Mouse (Mus musculus): ENCODE results near the gene Cabcoco1.

Gene Cabcoco1

DNA sequence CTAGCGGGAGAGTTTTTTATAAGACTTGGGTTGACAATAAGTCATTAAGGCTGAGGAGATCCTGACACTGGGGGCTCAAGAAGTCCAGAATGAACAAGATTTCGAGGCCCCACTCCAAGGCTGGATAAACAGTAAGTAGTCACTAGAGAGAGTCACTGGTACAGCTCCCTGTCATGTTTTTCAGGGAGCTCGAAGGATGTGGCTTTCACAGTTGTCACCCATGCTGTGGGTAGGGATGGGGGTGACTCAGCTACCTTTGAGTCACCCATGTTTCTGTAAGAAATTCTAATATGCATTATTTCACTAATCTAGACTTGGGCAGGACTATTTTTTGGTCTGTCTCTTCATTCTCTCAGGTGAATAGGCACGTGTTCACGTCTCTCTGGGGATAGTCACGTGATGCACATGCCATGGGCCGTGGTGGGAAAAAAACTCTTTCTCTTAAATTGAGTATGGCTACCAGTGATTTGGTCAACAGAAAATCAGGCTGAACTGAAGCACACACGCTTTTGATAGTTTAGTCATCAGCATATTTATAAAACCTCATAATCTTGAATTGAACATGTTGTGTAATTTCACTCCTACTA lies 29.2 kb downstream of the Cabcoco1 start:
- in situ Hi-C loops (cut with MboI, MseI) = no loop called here

DNA sequence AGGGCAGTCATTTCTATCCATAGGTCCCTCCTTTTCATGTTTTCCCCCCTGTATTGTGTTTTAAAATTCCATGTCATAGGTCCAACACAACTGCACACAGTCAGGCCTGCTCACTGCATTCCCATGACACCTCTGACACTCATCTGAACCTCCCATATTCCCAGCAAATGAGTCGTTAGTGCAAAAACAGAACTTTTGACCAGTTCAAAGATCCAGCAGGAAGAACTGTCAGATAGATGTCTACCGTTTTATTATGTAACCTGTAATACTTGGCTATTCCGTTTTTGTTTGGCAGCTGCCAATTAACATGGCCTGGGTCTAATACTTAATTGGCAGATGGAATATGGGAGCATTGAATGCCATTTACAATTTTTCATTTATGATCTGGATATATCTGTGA lies 34.0 kb downstream of the Cabcoco1 start:
- in situ Hi-C loops (cut with MboI, MseI) = no loop called here

- in situ Hi-C loops (cut with MboI, MseI) = no loop called here
Measured at GRCm38 (mm10) chr10:68506242-68506641, 35.5 kb downstream of the Cabcoco1 start.

DNA sequence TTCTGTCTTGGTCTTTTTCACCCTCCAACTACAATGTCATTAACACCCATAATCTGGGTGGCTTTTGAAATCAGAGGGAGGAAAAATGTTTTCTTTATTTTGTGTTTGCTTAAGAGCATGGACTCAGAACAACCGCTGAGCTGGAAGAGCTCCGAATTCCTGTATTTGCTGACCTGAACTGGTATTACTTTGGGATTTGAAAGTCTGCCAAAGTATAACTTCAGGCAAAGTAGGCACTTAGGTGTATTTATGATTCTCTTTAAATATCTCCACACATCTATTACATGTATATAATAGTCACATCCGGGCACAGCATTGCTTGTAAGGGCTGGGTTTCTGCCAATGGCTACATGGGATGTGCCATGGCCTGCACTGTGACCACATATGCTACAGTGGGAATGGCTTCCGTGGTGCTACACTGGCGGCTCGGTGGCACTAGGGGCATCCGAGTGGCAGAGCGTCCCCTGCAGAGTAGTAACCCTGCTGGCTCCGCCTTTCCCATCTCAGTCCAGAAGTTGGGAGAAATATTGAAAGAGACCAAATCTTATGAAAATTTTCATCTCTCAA lies 37.0 kb downstream of the Cabcoco1 start:
- in situ Hi-C loops (cut with MboI, MseI) = no loop called here

DNA sequence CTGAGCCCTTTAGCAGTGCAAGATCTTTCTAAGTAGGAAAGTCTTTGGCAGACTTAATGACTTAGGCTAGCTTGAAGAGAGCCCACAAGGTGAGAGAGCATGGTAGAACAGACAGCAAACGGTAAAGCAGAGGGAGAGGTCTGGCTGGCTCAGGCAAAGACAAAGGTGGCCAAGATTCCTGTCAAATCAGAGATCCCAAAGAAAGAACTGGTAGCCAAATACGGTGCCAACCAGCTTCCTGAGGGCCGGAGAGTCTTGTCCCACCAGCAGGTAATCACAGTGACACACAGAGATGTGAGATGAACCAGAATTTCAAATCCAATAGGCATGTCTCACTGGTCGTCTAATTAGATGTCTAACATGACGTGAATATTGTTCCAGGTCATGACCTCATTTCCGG lies 40.6 kb downstream of the Cabcoco1 start:
- in situ Hi-C loops (cut with MboI, MseI) = no loop called here

- in situ Hi-C loops (cut with MboI, MseI) = loop anchor here (10.0 kb wide), 1 partner anchor 270 kb away; no protein-coding TSS in a partner anchor
Measured at GRCm38 (mm10) chr10:68495246-68495645, 46.5 kb downstream of the Cabcoco1 start.

DNA sequence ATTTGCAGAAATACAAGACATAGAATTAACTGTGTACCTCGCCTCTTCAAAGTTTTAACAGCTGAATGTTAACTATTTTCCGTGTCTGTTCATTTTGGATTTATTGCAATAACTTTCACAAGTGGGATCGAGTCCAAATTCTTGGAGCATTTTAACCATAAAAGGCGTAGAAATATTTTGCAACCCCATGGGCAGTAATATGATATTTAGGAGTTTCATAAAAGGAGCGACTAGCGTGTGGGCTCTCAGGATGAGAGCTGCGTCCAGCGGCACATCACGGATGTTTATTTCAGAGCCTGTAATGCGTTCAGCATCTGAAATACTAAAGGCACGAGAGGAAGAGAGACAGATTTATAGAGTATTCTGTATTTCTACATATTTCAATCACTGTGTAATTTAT lies 50.1 kb downstream of the Cabcoco1 start:
- in situ Hi-C loops (cut with MboI, MseI) = loop anchor here (10.0 kb wide), 1 partner anchor 273 kb away; no protein-coding TSS in a partner anchor

- in situ Hi-C loops (cut with MboI, MseI) = loop anchor here (10.0 kb wide), 1 partner anchor 274 kb away; no protein-coding TSS in a partner anchor
Measured at GRCm38 (mm10) chr10:68490781-68491180, 50.9 kb downstream of the Cabcoco1 start.

- in situ Hi-C loops (cut with MboI, MseI) = no loop called here
Measured at GRCm38 (mm10) chr10:68472799-68473198, 68.9 kb downstream of the Cabcoco1 start.

DNA sequence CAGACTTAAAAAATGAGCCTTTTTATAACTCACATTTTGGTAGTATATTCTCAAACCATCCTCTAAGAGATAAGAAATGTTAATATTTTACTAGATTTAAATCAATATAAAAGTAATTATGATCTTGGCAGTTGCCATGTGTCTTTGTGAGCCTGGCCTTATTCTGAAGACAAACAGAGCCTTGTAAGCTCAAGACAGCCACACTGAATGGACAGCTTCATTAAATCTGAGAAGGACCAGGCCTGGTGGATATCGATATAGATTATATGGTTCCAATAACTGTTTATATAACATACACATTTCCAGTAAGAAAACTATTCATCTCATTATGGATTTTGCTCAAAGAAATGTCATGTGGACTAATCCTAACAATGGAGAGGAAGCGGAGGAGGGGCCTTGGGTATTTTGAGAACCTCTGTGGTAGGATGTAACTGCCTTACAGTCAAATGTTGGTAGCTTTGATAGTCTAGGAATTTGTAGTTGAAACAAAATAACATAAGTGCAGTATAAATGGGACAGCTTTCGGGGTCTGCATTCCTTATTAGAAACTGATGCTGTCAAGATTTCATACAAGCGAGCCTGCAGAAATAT lies 75.9 kb downstream of the Cabcoco1 start:
- in situ Hi-C loops (cut with MboI, MseI) = no loop called here

- in situ Hi-C loops (cut with MboI, MseI) = no loop called here
Measured at GRCm38 (mm10) chr10:68464943-68465342, 76.8 kb downstream of the Cabcoco1 start.

DNA sequence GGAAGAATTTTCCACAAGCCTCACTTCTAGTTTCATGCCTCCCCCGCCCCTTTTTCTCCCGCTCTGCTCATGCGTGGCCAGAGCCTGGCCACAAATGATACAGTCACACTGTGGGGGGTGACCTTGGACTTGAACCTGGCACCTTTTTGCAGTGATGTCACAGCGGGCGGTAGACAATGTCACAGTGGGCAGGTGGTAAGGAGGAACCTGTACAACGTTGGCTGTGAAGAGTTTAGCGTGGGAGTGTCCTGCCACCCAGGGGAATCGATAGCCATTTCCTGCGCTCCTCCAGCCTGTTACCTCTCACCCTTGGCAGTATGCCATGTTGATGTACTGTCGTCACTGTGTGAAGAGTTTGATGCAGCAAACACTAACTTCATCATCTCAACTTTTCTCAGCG lies 81.9 kb downstream of the Cabcoco1 start:
- in situ Hi-C loops (cut with MboI, MseI) = no loop called here

DNA sequence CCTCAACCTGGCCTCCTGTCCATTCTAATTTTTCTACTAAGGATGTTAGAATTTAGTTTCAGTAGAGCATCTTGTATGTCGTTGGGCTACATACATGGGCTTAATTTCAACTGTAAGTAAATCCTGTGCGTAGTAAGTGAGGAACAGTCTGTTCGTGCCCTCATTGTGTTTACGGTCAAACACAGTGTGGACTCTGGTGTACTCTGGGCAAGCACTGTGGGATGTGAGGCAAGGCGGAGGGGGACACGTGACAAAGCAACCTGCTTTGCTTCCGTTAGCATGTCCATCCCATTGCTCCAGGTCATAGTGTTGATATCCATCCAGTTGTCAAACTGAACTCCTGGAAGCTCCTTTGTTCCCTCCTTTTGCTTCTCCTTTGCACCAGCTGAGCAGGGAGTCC lies 84.7 kb downstream of the Cabcoco1 start:
- in situ Hi-C loops (cut with MboI, MseI) = no loop called here

DNA sequence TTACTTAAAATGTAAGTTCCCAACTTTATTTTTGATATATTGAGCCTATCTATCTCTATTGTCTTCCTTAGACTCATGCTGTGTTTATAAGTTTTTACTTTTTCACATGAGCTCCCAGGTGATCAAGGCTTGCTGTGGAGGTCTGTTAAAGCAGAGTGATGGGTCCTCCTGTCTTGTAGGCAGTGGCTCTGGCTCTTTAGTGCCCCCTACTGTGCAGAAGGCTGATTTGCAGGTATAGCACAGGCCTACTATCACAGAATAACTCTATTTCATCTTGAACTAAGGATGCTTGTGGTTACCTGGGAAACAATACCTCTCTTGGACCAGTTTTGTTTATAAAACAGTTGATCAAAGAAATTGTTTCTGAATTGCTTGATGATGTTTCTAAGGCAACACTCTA lies 87.2 kb downstream of the Cabcoco1 start:
- in situ Hi-C loops (cut with MboI, MseI) = no loop called here

GRCm38 (mm10) chr10:68446797-68447125 lies 94.9 kb downstream of the Cabcoco1 start:
- in situ Hi-C loops (cut with MboI, MseI) = no loop called here

DNA sequence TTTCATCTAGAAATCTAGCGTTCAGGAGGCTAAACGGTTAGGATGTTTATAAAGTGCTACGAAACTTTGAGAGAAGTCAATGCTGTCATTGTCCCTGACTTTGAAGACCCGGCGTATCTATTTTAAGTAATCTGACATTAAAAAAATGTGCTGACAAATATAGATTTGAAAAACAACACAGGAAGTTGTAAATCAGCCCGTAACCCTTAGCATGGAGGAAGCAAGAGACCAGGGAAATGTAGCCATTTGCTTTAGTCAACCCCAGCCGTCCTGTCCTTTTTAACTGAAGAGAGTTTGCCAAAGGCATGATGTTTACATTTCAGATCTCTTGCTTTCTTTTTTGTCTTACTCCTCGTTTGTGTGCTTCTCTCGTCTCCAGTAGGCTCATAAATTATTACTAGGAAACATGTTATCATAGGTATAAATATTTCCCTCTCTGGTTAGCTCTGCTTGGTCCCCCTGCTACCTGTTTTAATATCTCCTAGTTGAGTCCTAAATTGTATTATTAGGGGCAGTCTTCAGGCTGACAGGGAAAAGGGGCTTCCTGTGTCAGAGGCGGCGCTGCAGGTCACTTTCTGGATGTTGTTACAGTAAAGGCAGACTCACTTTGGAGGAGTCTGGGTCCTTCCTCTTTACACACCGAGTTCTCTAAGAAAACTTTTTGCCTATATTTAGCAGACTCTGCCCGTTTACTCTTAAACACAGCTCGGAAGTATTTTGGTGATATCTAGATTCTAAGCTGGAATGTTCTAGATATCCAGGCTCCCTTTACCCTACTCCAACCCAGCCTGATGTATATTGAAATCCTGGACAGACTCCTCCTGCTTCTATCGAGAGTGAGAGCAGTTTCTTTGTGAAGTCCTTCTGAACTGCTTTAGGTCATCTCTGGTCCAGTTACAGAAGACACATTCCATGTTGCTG lies 95.6 kb downstream of the Cabcoco1 start:
- in situ Hi-C loops (cut with MboI, MseI) = no loop called here

DNA sequence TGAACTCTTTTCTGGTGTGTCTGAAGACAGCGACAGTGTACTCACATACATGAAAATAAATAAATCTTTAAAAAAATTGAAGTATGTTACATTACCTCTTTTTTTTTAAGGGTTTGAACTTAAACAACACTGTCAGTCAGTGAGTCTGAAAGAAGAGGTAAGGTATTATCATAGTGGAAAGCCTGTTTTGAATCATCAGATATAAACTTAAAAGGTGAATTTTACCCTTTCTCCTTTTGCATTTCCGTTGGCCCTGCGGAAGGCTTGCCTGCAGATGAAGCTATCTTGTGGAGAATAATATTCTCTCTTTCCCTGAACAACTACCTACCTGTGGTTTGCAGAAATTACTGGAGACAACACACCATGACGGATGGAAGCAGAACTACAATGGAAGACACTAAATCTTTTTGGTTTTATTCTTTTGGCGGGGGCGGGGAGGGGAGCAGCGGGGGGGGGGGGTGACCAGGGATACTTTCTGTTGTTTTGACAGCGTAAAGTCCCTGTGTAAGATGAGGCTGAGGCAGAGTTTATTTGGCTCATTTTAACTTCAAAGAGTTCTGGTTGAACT lies 96.4 kb downstream of the Cabcoco1 start:
- in situ Hi-C loops (cut with MboI, MseI) = no loop called here

GRCm38 (mm10) chr10:68444361-68445114 lies 97.2 kb downstream of the Cabcoco1 start:
- in situ Hi-C loops (cut with MboI, MseI) = no loop called here

- in situ Hi-C loops (cut with MboI, MseI) = no loop called here
Measured at GRCm38 (mm10) chr10:68443132-68443531, 98.6 kb downstream of the Cabcoco1 start.

GRCm38 (mm10) chr10:68442713-68443112 lies 99.0 kb downstream of the Cabcoco1 start:
- in situ Hi-C loops (cut with MboI, MseI) = no loop called here

DNA sequence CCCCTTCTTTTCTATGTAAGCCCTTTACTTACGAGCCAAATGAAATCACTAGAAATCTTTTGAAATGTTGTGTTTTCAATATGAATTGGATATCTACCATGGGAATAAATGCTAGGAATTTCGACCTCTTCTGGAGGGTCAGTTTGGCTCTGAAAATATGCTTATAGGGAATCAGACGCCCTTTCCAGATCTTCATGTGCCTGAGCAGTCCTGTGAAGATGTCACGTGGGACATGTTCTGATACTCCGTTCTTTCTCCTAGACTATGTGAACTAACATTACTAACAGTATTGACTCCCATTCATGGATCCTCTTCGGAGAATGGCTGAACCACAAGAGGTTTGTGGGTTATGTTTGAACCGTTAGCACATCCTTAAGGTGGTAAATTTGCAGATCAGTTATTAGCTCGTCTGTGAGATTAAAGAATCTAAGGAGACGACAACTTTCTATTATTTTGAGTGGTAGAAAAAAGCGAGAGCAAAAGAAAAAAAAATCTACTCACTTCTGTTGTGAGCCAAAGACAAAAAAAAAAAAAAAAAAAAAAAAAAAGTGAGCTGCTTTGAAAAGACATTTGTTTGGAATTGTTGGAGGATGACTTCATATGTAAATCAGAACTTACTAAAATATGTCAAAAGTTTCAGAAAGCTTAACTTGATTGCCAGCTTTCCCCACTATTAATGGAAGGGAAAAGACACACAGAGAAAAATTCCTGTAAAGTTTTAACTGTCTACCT lies 99.6 kb downstream of the Cabcoco1 start:
- in situ Hi-C loops (cut with MboI, MseI) = no loop called here
